Mouse (Mus musculus) embryonic facial prominence, embryonic 13.5 days (tissue): ENCODE data around the gene Pnrc1. TPM values are rescaled to one million over a fixed set of nuclear protein-coding genes. Genes with fewer than 3 reads are reported as not detected.

Source experiments
- ATAC-seq: fragments of 200-750 bp; cut with Nextera tagmentation; 2 replicates; pipeline ENCODE4 v1.8.0; 2017; ENCODE audit warnings: low read depth; ENCODE audit not compliant: insufficient number of reproducible peaks, insufficient read depth, low FRiP score, low TSS enrichment
- H3K27ac ChIP-seq: fragments of 300-500 bp; sonication (generic); 2 replicates; pipeline ENCODE4 v1.5.1; 2015; ENCODE audit warnings: moderate library complexity, mild to moderate bottlenecking, inconsistent platforms
- H3K27me3 ChIP-seq: fragments of 300-500 bp; sonication (generic); 2 replicates; pipeline ENCODE4 v1.6.1; 2015; ENCODE audit warnings: mild to moderate bottlenecking, inconsistent platforms
- H3K36me3 ChIP-seq: fragments of 300-500 bp; sonication (generic); 2 replicates; pipeline ENCODE4 v1.6.1; 2015; ENCODE audit warnings: mild to moderate bottlenecking, inconsistent platforms
- H3K4me1 ChIP-seq: fragments of 300-500 bp; sonication (generic); 2 replicates; pipeline ENCODE4 v1.6.1; 2015; ENCODE audit warnings: inconsistent platforms
- H3K4me2 ChIP-seq: fragments of 300-500 bp; sonication (generic); 2 replicates; pipeline ENCODE4 v1.6.1; 2015; ENCODE audit warnings: moderate library complexity, mild to moderate bottlenecking, inconsistent platforms
- H3K4me3 ChIP-seq: fragments of 300-500 bp; sonication (generic); 2 replicates; pipeline ENCODE4 v1.5.1; 2015; ENCODE audit warnings: mild to moderate bottlenecking, inconsistent platforms
- H3K9ac ChIP-seq: fragments of 300-500 bp; sonication (generic); 2 replicates; pipeline ENCODE4 v1.6.1; 2015; ENCODE audit warnings: mild to moderate bottlenecking, inconsistent platforms
- H3K9me3 ChIP-seq: fragments of 300-500 bp; sonication (generic); 2 replicates; pipeline ENCODE4 v1.6.1; 2016; ENCODE audit warnings: inconsistent platforms
- WGBS: fragments of 180-500 bp; shearing (Covaris S2); methylation state at CpG from one replicate; pipeline ENCODE4 v1.1.7; 2015; ENCODE audit warnings: mixed read lengths; 5-methylcytosine and 5-hydroxymethylcytosine counted together
- polyA plus RNA-seq: library from polyadenylated mRNA; unstranded; fragments of >200 nt; fragmentation: Nextera tagmentation; extraction: Ambion mirVana; gene quantifications from 2 replicates; pipeline ENCODE4 v1.2.1, GENCODE M21; 2015

Gene Pnrc1
- polyA plus RNA-seq, 1 experiment from 2014 or later: 103 TPM

DNA sequence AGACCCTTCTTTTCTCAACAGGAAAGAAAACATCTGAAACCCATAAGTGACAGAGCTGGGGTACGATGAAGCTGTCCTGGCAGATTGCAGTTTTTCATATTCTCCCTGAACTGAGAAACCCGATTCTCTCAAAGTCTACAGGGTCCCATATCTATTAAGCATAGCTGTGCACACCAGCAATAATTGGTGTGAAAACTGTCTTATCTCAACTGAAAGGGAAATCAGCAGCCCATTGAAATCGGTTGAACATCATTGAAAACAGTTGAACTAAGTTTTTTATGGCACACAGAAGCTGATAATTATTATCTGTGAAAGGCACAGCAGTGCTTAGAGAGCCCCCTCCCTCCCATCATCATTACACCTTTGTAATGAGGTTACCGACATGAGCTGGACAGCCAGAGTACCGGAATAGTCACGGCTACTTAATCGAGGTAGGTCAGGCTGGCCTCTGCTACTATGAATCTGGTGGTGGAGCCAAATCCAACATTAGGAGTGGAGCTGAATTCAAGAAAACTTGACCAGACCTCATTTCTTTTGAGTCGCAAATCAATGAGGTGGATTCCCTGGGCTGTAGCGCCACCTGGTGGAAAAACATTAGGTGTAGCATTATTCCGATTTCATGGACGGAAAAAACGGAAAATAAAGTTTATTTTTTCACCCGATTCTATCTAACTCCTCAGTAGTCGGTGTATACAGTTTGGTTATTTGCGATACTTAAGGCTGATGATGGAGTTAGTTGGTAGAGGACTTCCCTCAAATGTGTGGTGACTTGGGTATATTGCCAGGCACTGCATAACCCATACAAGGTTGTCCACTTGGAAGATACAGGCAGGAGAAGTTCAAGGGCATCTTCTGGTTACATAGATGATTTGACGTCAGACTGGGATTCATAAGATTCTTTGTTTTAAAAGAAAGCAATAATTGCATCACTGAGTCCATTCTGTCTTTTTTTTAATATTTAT lies 2.7 kb upstream of the Pnrc1 start:
- Histone ChIP-seq H3K4me3 (no peak overlapping the region), H3K9me3 (no peaks in the 10 kb centered on the region), H3K4me2 (0 out of 2 replicates have a peak overlapping the region, but pooled peaks have one; percentile 21), H3K4me1 (0 out of 2 replicates have a peak, but pooled peaks cover 6% of the 10 kb centered on the region), H3K36me3 (no peaks in the 10 kb centered on the region), H3K9ac (no peak overlapping the region), H3K27ac (no peak overlapping the region), H3K27me3 (no peaks in the 10 kb centered on the region)
- ATAC-seq: no peak
- 19% methylated on average over 16 of the region's 16 CpGs for WGBS

DNA sequence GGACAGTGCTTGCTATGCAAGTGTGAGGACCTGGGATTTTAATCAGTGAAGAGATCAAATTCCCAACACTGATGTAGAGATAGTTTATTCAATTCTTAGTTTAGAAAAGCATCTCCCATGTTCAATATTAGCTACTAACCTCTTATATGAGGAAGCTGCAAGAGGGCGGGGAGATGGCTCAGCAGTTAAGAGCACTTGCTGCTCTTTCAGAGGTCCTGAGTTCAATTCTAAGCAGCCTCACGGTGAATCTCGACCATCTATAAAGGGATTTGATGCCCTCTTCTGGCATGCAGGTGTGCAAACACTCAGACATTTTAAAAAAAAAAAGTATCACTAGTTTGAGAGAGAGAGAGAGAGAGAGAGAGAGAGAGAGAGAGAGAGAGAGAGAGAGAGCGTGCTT lies 915 bp upstream of the Pnrc1 start:
- peak overlapping the region; percentile 75; the same call in 1 of the 2 replicates for H3K27ac ChIP-seq
- H3K9ac ChIP-seq: no peak overlapping the region
- WGBS: 42% methylated on average over 4 of the region's 4 CpGs

DNA sequence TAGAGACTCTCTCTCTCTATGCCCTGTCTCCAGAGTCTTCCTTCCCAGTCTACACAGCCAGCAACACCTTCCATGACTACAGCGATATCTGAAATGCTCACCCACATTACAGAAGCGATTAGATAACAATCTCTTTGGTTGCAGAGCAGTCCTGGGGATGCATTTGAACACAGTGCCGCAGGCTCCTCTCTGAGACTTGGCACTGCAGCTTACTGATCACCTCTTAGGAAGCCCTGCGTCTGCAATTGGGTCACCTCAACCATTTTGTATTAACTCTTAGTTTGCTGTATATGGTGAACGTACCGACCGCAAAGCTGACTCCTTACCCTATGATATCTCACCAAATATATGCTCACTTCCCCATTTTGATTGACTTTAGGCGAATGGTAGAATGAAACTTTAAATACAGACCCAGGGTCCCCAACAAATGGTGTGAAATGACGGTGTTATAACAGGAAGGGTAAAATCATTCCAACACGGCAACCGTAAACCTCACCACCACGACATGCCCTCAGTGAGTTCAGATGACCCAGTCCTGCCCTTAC lies 785 bp downstream of the Pnrc1 start:
- Histone ChIP-seq H3K4me2 (peak overlapping the region; percentile 42), H3K27ac (peak overlapping the region; percentile 75; the same call in 1 of the 2 replicates), H3K9me3 (no peaks in the 10 kb centered on the region), H3K4me1 (0 out of 2 replicates have a peak, but pooled peaks cover 6% of the 10 kb centered on the region), H3K9ac (no peak overlapping the region), H3K27me3 (no peaks in the 10 kb centered on the region), H3K36me3 (no peaks in the 10 kb centered on the region), H3K4me3 (peak overlapping the region; percentile 29)
- 83% methylated on average over 12 of the region's 12 CpGs for WGBS
- no peak for ATAC-seq

More for the DNA sequence above, 915 bp upstream of the Pnrc1 start:
- Histone ChIP-seq H3K27me3 (no peaks in the 10 kb centered on the region), H3K9me3 (no peaks in the 10 kb centered on the region), H3K4me3 (no peak overlapping the region), H3K36me3 (no peaks in the 10 kb centered on the region), H3K4me1 (0 out of 2 replicates have a peak, but pooled peaks cover 6% of the 10 kb centered on the region), H3K4me2 (no peak overlapping the region)
- ATAC-seq: no peak

DNA sequence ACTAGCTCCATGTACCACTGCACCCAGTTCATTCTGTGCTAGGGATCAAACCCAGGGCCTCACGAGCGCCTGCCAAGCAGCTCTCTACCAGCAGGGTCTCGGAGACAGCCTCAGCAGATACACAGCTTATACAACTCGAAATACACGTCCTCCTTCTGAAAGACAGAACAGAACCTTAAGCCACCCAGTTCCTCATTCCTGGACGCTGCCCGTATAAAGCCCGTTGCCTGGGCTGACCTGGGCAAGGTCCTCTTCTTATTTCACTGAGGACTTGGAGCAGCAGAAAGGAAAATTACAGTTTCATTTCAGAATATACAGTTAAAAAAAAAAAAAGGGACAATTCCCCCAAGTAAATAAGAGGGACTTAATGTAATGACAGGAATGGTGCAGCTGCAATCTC lies 4.5 kb downstream of the Pnrc1 start:
- Histone ChIP-seq H3K27me3 (no peaks in the 10 kb centered on the region), H3K36me3 (no peaks in the 10 kb centered on the region), H3K9me3 (no peaks in the 10 kb centered on the region), H3K27ac (no peak overlapping the region), H3K4me2 (no peak overlapping the region), H3K4me3 (no peak overlapping the region), H3K4me1 (0 out of 2 replicates have a peak, but pooled peaks cover 6% of the 10 kb centered on the region), H3K9ac (no peak overlapping the region)
- WGBS: 82% methylated on average over 8 of the region's 8 CpGs
- no peak for ATAC-seq

DNA sequence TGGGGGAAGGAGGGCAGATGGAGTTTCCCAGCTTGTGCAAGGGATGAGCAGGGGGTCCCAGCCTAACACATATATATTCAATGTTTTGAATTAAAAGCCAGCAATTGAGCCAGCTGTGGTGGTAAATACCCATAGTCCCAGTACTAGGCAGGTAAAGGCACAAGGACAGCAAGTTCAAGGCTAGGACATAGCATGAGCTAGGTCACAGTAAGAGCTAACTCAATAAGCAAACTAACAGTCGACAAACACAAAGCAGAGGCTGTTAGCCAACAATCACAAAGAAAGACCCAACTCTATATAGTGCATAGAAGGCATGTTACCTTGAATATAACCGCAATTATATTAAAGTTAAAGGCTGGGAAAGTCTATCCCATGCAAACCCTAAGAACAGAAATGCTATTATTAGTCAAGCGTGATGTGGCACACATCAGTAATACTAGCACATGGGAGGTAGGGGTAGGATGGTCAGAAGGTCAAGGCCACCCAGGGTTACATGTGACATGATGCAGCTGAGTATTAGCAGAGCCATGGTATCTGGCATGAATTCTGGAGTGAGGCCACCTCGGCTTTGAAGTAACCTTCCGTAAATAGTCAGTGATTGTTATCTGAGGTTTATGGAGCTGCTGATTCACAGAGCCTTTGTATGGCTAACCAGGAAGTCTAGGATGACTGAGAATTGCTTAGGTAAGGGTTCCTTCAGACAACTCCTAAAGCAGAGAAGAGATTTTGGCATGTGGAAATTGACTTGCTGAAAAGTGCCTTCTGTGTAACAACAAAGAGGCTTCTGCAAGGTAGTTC lies 5.7 kb downstream of the Pnrc1 start:
- 83% methylated on average over 5 of the region's 5 CpGs for WGBS
- Histone ChIP-seq H3K9me3 (no peaks in the 10 kb centered on the region), H3K27ac (no peak overlapping the region), H3K4me1 (0 out of 2 replicates have a peak, but pooled peaks cover 2% of the 10 kb centered on the region), H3K4me3 (no peak overlapping the region), H3K9ac (no peak overlapping the region), H3K36me3 (no peaks in the 10 kb centered on the region), H3K4me2 (no peak overlapping the region), H3K27me3 (no peaks in the 10 kb centered on the region)
- no peak for ATAC-seq

DNA sequence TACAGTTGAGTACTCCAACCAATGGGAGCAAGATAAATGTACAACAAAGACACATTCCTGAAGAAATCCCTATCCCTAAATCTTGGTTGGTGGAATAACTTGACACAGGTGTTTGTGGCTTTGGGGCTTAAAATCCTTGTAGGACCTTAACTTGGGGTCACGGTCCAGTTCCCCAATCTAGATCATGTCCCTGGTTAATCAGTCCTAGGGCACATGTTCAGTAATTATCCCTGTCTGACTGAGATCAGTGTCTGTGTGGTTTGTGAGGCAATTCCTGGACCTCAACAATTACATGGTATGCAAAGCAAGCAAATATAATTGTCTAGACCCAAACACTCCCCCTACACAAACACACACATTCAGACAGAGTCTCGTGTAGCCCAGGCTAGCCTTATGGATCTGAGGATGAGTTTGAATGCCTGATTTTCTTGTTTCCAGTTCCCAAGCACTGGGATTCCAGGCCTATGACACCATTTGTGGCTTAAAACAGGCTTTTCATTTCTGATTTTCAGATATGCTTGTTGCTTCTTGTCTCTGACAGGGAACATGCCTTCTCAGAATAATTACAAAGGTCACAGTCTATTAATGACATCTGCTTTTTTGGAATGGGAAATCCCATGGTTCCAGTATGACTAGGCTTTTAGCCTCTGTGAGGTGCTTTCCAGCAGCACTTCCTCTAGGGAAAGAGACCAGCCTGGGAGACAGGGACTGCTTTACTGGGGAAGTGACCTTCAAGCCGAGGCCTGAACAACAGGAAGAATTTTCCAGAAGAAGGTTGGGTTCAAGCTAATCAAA lies 7.9 kb downstream of the Pnrc1 start:
- Histone ChIP-seq H3K36me3 (no peaks in the 10 kb centered on the region), H3K9ac (no peak overlapping the region), H3K9me3 (no peaks in the 10 kb centered on the region), H3K27me3 (no peaks in the 10 kb centered on the region), H3K4me2 (no peak overlapping the region), H3K27ac (no peak overlapping the region), H3K4me1 (no peaks in the 10 kb centered on the region), H3K4me3 (no peak overlapping the region)
- 68% methylated on average over 3 of the region's 3 CpGs for WGBS
- ATAC-seq: no peak

DNA sequence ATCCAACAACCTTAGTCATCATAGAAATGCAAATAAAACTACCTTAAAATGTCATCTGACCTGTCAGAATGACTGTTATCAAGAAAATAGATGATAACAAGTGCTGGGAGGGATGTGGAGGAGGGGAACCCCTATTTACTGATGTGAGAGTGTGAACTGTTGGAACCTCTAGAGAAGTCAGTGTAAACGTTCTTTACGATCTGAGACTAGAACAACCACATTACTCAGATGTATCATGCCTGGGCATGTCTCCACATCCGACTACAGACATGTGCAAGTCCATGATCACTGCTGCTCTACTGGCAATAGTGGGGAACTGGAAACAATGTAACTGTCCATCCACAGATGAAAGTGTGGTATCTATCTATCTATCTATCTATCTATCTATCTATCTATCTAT lies 16.5 kb downstream of the Pnrc1 start:
- Histone ChIP-seq H3K36me3 (no peaks in the 10 kb centered on the region), H3K27me3 (no peaks in the 10 kb centered on the region), H3K9me3 (no peaks in the 10 kb centered on the region), H3K27ac (no peak overlapping the region), H3K4me3 (no peak overlapping the region), H3K4me1 (no peaks in the 10 kb centered on the region), H3K4me2 (no peak overlapping the region), H3K9ac (no peak overlapping the region)
- WGBS: 57% methylated on average over 3 of the region's 3 CpGs
- ATAC-seq: no peak

DNA sequence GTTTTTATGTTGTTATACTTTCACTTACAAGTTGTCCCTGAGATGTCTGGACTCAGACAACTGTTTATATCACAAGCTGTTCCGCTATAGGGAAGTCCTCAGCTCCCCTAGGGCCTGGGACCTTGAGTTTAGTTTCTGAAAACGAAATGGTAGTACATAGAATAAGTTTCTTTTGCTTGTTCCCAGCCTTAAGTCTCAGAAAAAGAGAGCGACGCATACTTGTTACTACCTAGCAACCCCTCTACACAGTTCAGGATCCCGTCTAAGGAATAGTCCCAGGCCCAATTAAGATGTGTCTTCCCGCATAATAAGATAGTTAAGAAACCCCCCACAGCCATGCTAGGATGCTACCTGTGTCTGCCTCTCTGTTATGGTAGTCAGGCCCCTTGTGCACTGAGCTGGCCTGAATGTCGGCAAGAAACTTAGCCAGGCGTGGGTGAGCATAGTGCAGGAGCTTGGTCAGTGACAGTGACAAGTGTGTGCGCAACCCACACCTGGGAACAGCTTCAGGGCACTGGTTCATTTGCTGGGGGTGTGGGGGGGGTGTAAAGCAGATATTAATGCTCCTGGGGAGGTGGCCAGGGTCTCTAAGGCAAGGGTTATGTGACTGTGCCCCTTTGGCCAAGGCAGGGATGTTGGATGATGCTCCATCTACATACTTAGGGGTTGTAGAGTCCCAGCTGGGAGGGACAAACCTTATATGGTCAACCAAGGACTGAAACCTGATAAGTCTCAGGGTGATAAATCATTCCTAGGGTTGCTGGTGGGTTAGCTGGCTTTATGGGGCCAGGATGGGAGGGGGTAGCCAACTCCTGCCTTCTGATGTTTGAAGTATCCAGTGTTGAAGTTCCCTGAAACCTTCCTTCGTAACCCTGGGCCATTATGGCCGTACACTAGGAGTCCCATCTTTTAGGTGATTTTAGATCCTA lies 19.3 kb downstream of the Pnrc1 start:
- Histone ChIP-seq H3K4me1 (no peaks in the 10 kb centered on the region), H3K9me3 (0 out of 2 replicates have a peak, but pooled peaks cover 2% of the 10 kb centered on the region), H3K4me3 (no peak overlapping the region), H3K36me3 (no peaks in the 10 kb centered on the region), H3K4me2 (no peak overlapping the region), H3K9ac (no peak overlapping the region), H3K27ac (no peak overlapping the region), H3K27me3 (no peaks in the 10 kb centered on the region)
- 84% methylated on average over 11 of the region's 11 CpGs for WGBS
- ATAC-seq: no peak

DNA sequence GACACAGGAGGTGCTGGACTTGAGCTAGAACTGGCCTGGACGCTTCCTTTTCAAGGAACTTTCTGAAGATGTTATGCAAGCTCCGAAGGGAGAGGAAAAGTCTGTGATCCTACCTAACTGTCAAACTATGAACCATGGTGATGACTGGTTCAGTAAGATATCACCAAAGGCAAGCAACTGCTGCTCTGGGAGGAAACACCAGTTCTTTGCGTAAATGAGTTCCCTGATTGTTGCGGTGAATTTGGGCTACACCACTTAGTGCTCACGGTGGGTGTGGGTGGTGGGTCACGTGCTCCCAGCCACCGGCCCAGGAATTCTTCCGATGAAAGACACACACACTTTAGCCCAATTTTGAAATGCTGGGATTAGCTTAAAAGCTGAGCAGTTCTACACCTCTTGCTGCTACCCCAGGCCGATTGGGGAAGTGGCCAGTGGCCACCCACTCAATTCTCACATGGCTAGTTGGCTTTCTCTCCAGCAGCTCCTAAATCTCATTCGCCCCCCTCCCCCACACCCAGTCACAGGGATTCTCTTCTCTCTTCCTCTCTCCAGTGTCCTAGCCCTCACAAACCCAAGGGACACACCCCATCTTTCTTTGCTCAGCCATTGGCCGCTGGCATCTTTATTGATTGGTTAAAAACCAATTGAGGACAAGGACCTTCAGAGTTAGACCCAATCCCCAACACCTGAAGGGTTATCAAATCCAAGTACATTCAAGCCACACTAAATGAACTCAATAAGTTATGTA lies 24.8 kb downstream of the Pnrc1 start:
- Histone ChIP-seq H3K27ac (no peak overlapping the region), H3K9me3 (0 out of 2 replicates have a peak, but pooled peaks cover 2% of the 10 kb centered on the region), H3K4me2 (no peak overlapping the region), H3K4me3 (no peak overlapping the region), H3K9ac (no peak overlapping the region), H3K4me1 (0 out of 2 replicates have a peak, but pooled peaks cover 3% of the 10 kb centered on the region), H3K36me3 (no peaks in the 10 kb centered on the region), H3K27me3 (no peaks in the 10 kb centered on the region)
- ATAC-seq: no peak
- WGBS: 86% methylated on average over 11 of the region's 11 CpGs
